13 mouse cellular contexts compared by ENCODE assay signal in the genomic region with DNA sequence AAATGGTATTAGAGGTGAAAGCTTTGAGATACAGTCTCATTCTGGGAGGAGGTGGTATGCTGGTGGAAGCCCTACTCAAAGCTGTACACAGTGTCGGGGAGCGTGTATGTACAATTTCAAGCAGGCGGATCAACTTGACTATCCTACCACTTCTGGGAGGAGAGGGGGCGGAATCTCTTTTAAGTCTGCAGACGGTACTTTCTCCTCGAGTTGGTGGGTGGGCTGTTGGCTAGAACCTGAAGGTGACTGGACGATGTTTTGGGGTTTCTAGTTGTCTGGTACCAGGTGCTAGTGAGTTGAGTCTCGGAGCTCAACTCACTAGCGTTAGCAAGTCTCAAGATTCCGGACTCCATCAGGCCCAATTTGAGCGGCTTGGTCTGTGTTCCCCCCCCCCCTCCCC. TPM values are rescaled to one million over a fixed set of nuclear protein-coding genes. Genes with fewer than 3 reads are reported as not detected.
DNase-seq lines count a peak whose midpoint lies in the region; ATAC-seq and TF ChIP-seq lines count a peak whose summit lies in the region.
"Had no signal": no experiment of that assay in that cellular context is flagged by ENCODE, and none has a peak within 500 bp of the region (broad histone marks: within the 10 kb centered on the region; RNA-seq: fewer than 3 reads in every experiment).

No protein-coding gene starts in this region.

- no peak for DNase-seq in heart, adult 11 months
- DNase-seq in midbrain, embryonic 10.5 days (ENCODE audit: low spot score): no peak
- DNase-seq in midbrain, postnatal 0 days (ENCODE audit: low spot score): no peak
- peak; percentile 18 for DNase-seq in splenic B cell, adult 2 months (ENCODE audit: low read depth, low spot score)
- no peak for DNase-seq in thymus, postnatal 14 days
- no peak for DNase-seq in kidney, postnatal 25 days
- DNase-seq: gastrocnemius, postnatal 10 days; kidney, adult 2 months; layer of hippocampus, postnatal 36 days had no signal

- no peak for TF ChIP-seq CTCF in midbrain, postnatal 0 days (IDR thresholded peaks at IDR 0.05)

- peak overlapping the region in 1 of 2 experiments; percentile 36; a peak in 2 of 4 replicates for H3K4me3 ChIP-seq in heart, embryonic 14.5 days (ENCODE audit: control insufficient read depth in 1 of 2, insufficient read depth in 1 of 2, low read depth in 1 of 2, low read length in 2 of 2)
- peak overlapping the region; percentile 53 for H3K4me3 ChIP-seq in midbrain, embryonic 10.5 days
- no peak overlapping the region for H3K4me3 ChIP-seq in midbrain, postnatal 0 days (ENCODE audit: low read depth, low read length)
- H3K4me3 ChIP-seq in forebrain, embryonic 16.5 days (replicated peaks; ENCODE audit: low read length): peak overlapping the region; percentile 42

- no peak overlapping the region for H3K9ac ChIP-seq in heart, embryonic 14.5 days (ENCODE audit: low read length)
- no peak overlapping the region for H3K9ac ChIP-seq in midbrain, postnatal 0 days (replicated peaks; ENCODE audit: low read length, poor library complexity, severe bottlenecking)
- peak overlapping the region; percentile 47; the same call in 1 of the 2 replicates for H3K9ac ChIP-seq in forebrain, embryonic 16.5 days (replicated peaks; ENCODE audit: low read depth, low read length)
- H3K9ac ChIP-seq: lung, embryonic 14.5 days had no signal

- no peaks in the 10 kb centered on the region for H3K9me3 ChIP-seq in heart, embryonic 14.5 days (ENCODE audit: control insufficient read depth, low read length)
- H3K9me3 ChIP-seq in midbrain, embryonic 10.5 days (replicated peaks): no peaks in the 10 kb centered on the region
- H3K9me3 ChIP-seq in midbrain, postnatal 0 days (ENCODE audit: low read length): no peaks in the 10 kb centered on the region
- no peaks in the 10 kb centered on the region for H3K9me3 ChIP-seq in forebrain, embryonic 16.5 days (ENCODE audit: control insufficient read depth, low read length)

- peak overlapping the region; percentile 62 for H3K4me2 ChIP-seq in heart, embryonic 14.5 days (ENCODE audit: low read length)
- no peak overlapping the region for H3K4me2 ChIP-seq in midbrain, postnatal 0 days (ENCODE audit: low read depth, low read length, poor library complexity, severe bottlenecking)
- peak overlapping the region; percentile 63 for H3K4me2 ChIP-seq in forebrain, embryonic 16.5 days (ENCODE audit: low read length)

- H3K36me3 ChIP-seq in heart, embryonic 14.5 days (ENCODE audit: control insufficient read depth, insufficient read depth, low read length): no peaks in the 10 kb centered on the region
- no peaks in the 10 kb centered on the region for H3K36me3 ChIP-seq in midbrain, embryonic 10.5 days
- H3K36me3 ChIP-seq in midbrain, postnatal 0 days (ENCODE audit: insufficient read depth, low read length): no peaks in the 10 kb centered on the region
- H3K36me3 ChIP-seq in forebrain, embryonic 16.5 days (ENCODE audit: control insufficient read depth, insufficient read depth): no peaks in the 10 kb centered on the region
- H3K36me3 ChIP-seq in splenic B cell, adult 2 months (ENCODE audit: control insufficient read depth, insufficient read depth, low read length, poor library complexity, severe bottlenecking): no peaks in the 10 kb centered on the region

- H3K27me3 ChIP-seq in heart, embryonic 14.5 days (ENCODE audit: control insufficient read depth, insufficient read depth, low read length): peaks cover 78% of the 10 kb centered on the region
- H3K27me3 ChIP-seq in midbrain, embryonic 10.5 days (ENCODE audit: low read depth, poor library complexity, severe bottlenecking): peaks cover 98% of the 10 kb centered on the region
- H3K27me3 ChIP-seq in midbrain, postnatal 0 days (ENCODE audit: insufficient read depth, low read length): peaks cover 42% of the 10 kb centered on the region
- no peaks in the 10 kb centered on the region for H3K27me3 ChIP-seq in forebrain, embryonic 16.5 days (replicated peaks; ENCODE audit: control insufficient read depth, insufficient read depth, low read length)
- H3K27me3 ChIP-seq in splenic B cell, adult 2 months (ENCODE audit: control insufficient read depth, insufficient read depth, low read length, poor library complexity, severe bottlenecking): no peaks in the 10 kb centered on the region; the same call in 1 of the 2 replicates

- 3% methylated on average over 11 of the region's 11 CpGs for WGBS in heart, embryonic 14.5 days
- WGBS in midbrain, embryonic 10.5 days: 3% methylated on average over 11 of the region's 11 CpGs
- 5% methylated on average over 11 of the region's 11 CpGs for WGBS in midbrain, postnatal 0 days
- WGBS in forebrain, embryonic 16.5 days: 5% methylated on average over 11 of the region's 11 CpGs

- H3K27ac ChIP-seq in heart, embryonic 14.5 days (replicated peaks in 1 of 2; ENCODE audit: control insufficient read depth in 1 of 2, insufficient read depth in 1 of 2, low read depth in 2 of 2, low read length in 2 of 2): no peak overlapping the region
- peak overlapping the region; percentile 83 for H3K27ac ChIP-seq in midbrain, embryonic 10.5 days (replicated peaks)
- H3K27ac ChIP-seq in midbrain, postnatal 0 days (ENCODE audit: low read depth, low read length): no peak overlapping the region
- no peak overlapping the region for H3K27ac ChIP-seq in forebrain, embryonic 16.5 days (ENCODE audit: low read length)
- H3K27ac ChIP-seq: stomach, postnatal 0 days had no signal

- peaks cover 13 to 43% of the 10 kb centered on the region in 2 experiments for H3K4me1 ChIP-seq in heart, embryonic 14.5 days (ENCODE audit: control insufficient read depth in 2 of 2, insufficient read depth in 2 of 2, low read length in 2 of 2)
- H3K4me1 ChIP-seq in midbrain, embryonic 10.5 days: peaks cover 70% of the 10 kb centered on the region
- 0 out of 2 replicates have a peak, but pooled peaks cover 3% of the 10 kb centered on the region for H3K4me1 ChIP-seq in midbrain, postnatal 0 days (ENCODE audit: insufficient read depth, low read length)
- peaks cover 59% of the 10 kb centered on the region for H3K4me1 ChIP-seq in forebrain, embryonic 16.5 days (replicated peaks; ENCODE audit: control insufficient read depth, insufficient read depth, low read length)

- no peak for ATAC-seq in heart, embryonic 14.5 days (ENCODE audit: insufficient number of reproducible peaks, insufficient read depth, low FRiP score, low read depth)
- no peak for ATAC-seq in midbrain, postnatal 0 days (ENCODE audit: low FRiP score)
- ATAC-seq in forebrain, embryonic 16.5 days: no peak

RNA-seq across cellular contexts. Expression of a gene that starts 51.4 kb away (rescaled TPM):
- polyA plus RNA-seq in heart, embryonic 14.5 days (2014; fragmentation: Nextera tagmentation; extraction: Ambion mirVana): 22.3 and 22.7 TPM in 2 replicates
- 22.8 and 26.7 TPM in 2 replicates for polyA plus RNA-seq in midbrain, embryonic 10.5 days (2016; fragmentation: Nextera tagmentation; extraction: Ambion mirVana)
- 41.8 and 46.6 TPM in 2 replicates for total RNA-seq in midbrain, postnatal 0 days (2014; rRNA removed)
- 39.5 and 40.0 TPM in 2 replicates for polyA plus RNA-seq in midbrain, postnatal 0 days (2015; fragmentation: Nextera tagmentation; extraction: Ambion mirVana)
- 44.9 and 49.3 TPM in 2 replicates for polyA plus RNA-seq in forebrain, embryonic 16.5 days (2015; fragmentation: Nextera tagmentation; extraction: Ambion mirVana)

RNA-seq across cellular contexts. Expression of a gene that starts 51.6 kb away (rescaled TPM):
- not detected in 2 replicates for polyA plus RNA-seq in heart, embryonic 14.5 days (2014; fragmentation: Nextera tagmentation; extraction: Ambion mirVana)
- polyA plus RNA-seq in midbrain, embryonic 10.5 days (2016; fragmentation: Nextera tagmentation; extraction: Ambion mirVana): 25.3 and 26.3 TPM in 2 replicates
- 1.3 and 3.2 TPM in 2 replicates for total RNA-seq in midbrain, postnatal 0 days (2014; rRNA removed)
- polyA plus RNA-seq in midbrain, postnatal 0 days (2015; fragmentation: Nextera tagmentation; extraction: Ambion mirVana): 3.2 and 3.6 TPM in 2 replicates
- polyA plus RNA-seq in forebrain, embryonic 16.5 days (2015; fragmentation: Nextera tagmentation; extraction: Ambion mirVana): 31.2 and 33.8 TPM in 2 replicates
- total RNA-seq: gastrocnemius, postnatal 10 days had no signal
- polyA plus RNA-seq: kidney, adult 2 months; lung, embryonic 14.5 days; stomach, postnatal 0 days had no signal
